Mouse (Mus musculus): ENCODE measurements around the gene E130208F15Rik.

DNA sequence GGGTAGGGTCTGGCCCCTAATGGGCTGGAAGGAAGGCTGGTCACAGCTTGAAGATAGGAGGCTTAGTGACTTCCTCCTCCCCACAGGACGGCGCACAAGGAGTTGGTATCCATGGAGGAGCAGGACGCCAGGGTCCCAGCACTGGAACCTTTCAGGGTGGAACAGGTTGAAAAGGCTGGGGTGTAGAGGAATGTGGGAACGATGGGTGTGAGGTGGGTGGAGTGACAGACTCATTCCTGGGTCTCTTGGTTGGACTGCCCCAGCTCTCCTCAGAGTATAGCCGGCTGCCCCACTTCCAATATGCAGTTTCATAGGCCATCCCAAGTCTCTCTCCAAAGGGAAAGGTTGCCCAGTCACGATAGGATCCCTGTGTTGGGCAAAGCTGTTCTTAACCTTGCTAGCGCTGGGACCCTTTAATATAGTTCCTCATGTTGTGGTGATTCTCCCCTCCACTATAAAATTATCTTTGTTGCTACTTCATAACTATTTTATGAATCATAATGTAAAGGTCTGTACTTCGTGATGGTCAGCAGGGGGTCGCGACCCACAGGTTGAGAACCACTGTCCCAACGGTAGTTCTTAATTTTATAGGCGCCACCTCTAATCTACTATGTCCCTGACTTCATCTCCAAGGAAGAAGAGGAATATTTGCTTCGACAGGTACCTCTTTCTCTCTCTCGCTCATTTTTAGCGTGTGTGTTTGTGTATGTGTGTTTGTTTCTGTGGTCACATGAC is 12.0 kb upstream of the E130208F15Rik start:
- TF ChIP-seq POLR2A (IDR thresholded peaks at IDR 0.05; ENCODE audit: borderline replicate concordance, low read depth, low read length) (no peak), CTCF (IDR thresholded peaks at IDR 0.05; ENCODE audit: low read depth, low read length) (no peak)
